Mouse (Mus musculus) intestine, embryonic 14.5 days (tissue): ENCODE data around the gene Pou2f1. TPM values are rescaled to one million over a fixed set of nuclear protein-coding genes. Genes with fewer than 3 reads are reported as not detected.
A peak's percentile ranks its signal among the peaks of the same experiment; 100 is the strongest.

ENCODE experiments used
- ATAC-seq: fragments of 200-750 bp; cut with Nextera tagmentation; replicated peaks from 2 replicates; pipeline ENCODE4 v1.8.0; 2017; ENCODE audit warnings: low read depth, moderate number of reproducible peaks, moderate TSS enrichment, moderate library complexity; ENCODE audit not compliant: low FRiP score, low TSS enrichment
- DNase-seq: peaks from one replicate; pipeline ENCODE4 v3.0.0-alpha.2; 2018; ENCODE audit warnings: low spot score
- H3K27ac ChIP-seq: fragments of 300-500 bp; sonication (generic); 2 replicates; pipeline ENCODE4 v1.5.1; 2014; ENCODE audit warnings: low read depth, mild to moderate bottlenecking, control low read depth
- H3K27me3 ChIP-seq: fragments of 300-500 bp; sonication (generic); replicated peaks from 2 replicates; pipeline ENCODE4 v1.6.1; 2014; ENCODE audit warnings: low read length, control low read depth; ENCODE audit not compliant: control insufficient read depth, insufficient read depth
- H3K36me3 ChIP-seq: fragments of 300-500 bp; sonication (generic); 2 replicates; pipeline ENCODE4 v1.6.1; 2014; ENCODE audit warnings: low read length, control low read depth; ENCODE audit not compliant: control insufficient read depth, insufficient read depth
- H3K4me1 ChIP-seq: fragments of 300-500 bp; sonication (generic); replicated peaks from 2 replicates; pipeline ENCODE4 v1.6.1; 2014; ENCODE audit warnings: low read length, control low read depth, mixed read lengths; ENCODE audit not compliant: control insufficient read depth, insufficient read depth
- H3K4me2 ChIP-seq: fragments of 300-500 bp; sonication (generic); 2 replicates; pipeline ENCODE4 v1.6.1; 2014; ENCODE audit warnings: low read length
- H3K4me3 ChIP-seq: fragments of 300-500 bp; sonication (generic); 2 replicates; pipeline ENCODE4 v1.5.1; 2014; ENCODE audit warnings: low read depth, low read length, control low read depth, mixed read lengths
- H3K9ac ChIP-seq: fragments of 300-500 bp; sonication (generic); 2 replicates; pipeline ENCODE4 v1.6.1; 2014; ENCODE audit warnings: mild to moderate bottlenecking, low read length
- H3K9me3 ChIP-seq: fragments of 300-500 bp; sonication (generic); 2 replicates; pipeline ENCODE4 v1.6.1; 2016; ENCODE audit warnings: low read length, control low read depth; ENCODE audit not compliant: control insufficient read depth
- WGBS: fragments of 180-500 bp; shearing (Covaris S2); extraction: QIAGEN DNeasy Blood & Tissue Kit; methylation state at CpG from one replicate; pipeline ENCODE4 v1.1.7; 2014; 5-methylcytosine and 5-hydroxymethylcytosine counted together
- polyA plus RNA-seq: library from polyadenylated mRNA; unstranded; fragments of >200 nt; fragmentation: Nextera tagmentation; extraction: Ambion mirVana; gene quantifications from 2 replicates; pipeline ENCODE4 v1.2.1, GENCODE M21; 2014

The Pou2f1 gene
- polyA plus RNA-seq, 1 experiment from 2014 or later, result 20.1 TPM

DNA sequence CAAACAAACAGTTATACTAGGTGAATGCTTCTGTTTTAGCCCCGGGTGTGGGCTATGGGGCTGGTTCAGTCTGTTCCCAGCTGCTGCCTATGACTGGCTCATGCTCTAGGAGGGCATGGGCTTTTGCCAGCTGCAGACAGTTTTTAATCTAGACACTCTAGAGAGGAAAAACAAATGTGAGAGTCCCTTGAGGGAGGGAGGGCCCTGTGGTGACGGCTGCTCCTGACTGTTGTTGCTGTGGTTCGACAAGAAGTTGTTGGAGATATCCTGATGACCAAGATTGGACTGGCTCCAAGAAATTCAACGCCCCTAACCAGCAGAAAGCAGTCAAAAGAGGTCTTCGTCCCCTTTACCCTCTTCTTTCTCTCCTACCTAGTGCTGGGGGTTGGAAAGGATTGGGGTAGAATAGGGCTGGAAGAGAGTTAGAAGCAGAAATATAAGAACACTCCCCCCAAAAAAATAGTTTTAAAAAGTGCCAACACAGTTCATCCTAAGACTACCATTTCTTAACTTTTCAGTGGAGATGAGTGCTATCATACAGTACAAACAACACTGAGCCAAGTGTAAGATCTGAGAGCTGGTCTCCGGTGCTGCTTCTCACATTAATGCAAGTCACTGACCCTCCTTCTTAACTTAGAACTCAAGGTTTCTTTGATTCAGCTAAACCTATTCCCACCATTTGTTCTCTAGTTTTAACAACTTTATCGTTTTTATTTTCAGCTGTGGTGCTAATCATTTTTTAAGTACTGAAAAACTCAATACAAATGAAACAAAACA lies 25.6 kb downstream of the Pou2f1 start:
- Histone ChIP-seq H3K27me3 (no peaks in the 10 kb centered on the region), H3K36me3 (no peaks in the 10 kb centered on the region), H3K4me2 (no peak overlapping the region), H3K4me3 (no peak overlapping the region), H3K9ac (no peak overlapping the region), H3K9me3 (no peaks in the 10 kb centered on the region), H3K4me1 (no peaks in the 10 kb centered on the region), H3K27ac (no peak overlapping the region)
- DNase-seq (no peak), ATAC-seq (no peak)
- WGBS, result 67% methylated on average over 7 of the region's 7 CpGs

DNA sequence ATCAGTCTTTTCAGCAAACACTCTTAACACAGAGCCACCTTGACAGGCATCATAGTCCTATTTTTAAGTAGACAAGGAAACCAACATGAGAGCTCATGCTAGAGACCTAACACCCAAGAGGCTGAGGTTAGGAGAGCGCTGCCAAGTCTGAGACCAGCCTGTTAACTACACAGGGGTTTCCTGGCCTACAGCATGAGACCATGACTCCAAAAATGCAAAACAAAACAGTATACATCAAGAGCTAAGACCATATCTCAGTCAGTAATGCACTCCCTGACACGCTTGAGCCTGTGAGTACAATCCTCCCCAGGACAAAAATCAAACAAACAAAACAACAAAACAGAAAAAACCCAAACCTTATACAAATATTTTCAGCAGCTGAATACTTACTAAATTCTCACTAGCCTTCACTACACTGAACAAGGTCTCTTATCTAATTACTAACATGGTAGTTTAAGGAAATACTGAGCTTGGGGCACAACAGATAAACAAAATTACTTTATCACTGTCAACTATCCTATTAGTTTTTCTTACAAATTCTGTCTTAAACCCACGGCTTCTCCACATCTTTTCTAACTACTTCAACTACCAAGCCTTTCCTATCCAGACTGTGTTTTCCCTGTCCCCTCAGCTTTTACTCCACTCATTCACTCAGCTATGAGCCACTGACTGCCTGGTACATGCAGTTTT lies 33.3 kb downstream of the Pou2f1 start:
- no peak overlapping the region for H3K4me3 ChIP-seq
- DNase-seq (no peak), ATAC-seq (no peak)
- WGBS, result 93% methylated on average over 3 of the region's 3 CpGs
- no peaks in the 10 kb centered on the region for H3K9me3 ChIP-seq
- no peaks in the 10 kb centered on the region for H3K4me1 ChIP-seq
- H3K27ac ChIP-seq, result no peak overlapping the region
- H3K4me2 ChIP-seq, result no peak overlapping the region
- no peaks in the 10 kb centered on the region for H3K27me3 ChIP-seq
- 0 out of 2 replicates have a peak, but pooled peaks cover 5% of the 10 kb centered on the region for H3K36me3 ChIP-seq
- H3K9ac ChIP-seq, result no peak overlapping the region

DNA sequence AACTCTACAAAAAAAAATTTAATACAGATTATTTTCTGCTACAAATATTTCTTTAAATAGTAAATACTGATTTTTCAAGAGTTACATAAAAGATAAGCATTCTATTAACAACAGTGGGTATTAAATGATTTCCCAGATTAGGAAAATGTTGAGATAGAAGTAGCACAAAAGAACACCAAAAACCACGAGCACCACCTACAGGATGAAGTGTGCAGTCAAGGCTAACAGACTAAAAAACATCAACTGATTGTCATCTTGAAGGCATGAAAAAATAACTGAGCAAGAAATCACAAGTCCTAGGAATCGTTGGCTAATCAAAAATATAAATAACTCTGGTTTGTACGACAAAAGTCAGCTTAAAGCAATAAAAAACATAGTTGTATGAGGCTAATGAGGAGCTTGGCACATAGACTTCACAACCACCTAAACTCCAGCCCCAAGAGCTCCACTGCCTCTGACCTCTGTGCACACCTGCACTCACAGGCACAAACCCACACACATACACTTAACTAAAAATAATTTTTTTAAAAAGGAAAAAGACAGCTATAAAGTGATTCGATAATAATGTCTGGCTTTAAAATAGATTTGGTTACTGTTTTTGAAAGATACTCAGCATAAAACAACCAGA lies 35.3 kb downstream of the Pou2f1 start:
- H3K4me2 ChIP-seq, result no peak overlapping the region
- H3K4me1 ChIP-seq, result 0 out of 2 replicates have a peak, but pooled peaks cover 2% of the 10 kb centered on the region
- DNase-seq (peak; percentile 55), ATAC-seq (no peak)
- H3K36me3 ChIP-seq, result 0 out of 2 replicates have a peak, but pooled peaks cover 5% of the 10 kb centered on the region
- WGBS, result 56% methylated on average over 4 of the region's 4 CpGs
- no peak overlapping the region for H3K27ac ChIP-seq
- H3K9ac ChIP-seq, result no peak overlapping the region
- no peak overlapping the region for H3K4me3 ChIP-seq
- H3K27me3 ChIP-seq, result no peaks in the 10 kb centered on the region
- no peaks in the 10 kb centered on the region for H3K9me3 ChIP-seq

DNA sequence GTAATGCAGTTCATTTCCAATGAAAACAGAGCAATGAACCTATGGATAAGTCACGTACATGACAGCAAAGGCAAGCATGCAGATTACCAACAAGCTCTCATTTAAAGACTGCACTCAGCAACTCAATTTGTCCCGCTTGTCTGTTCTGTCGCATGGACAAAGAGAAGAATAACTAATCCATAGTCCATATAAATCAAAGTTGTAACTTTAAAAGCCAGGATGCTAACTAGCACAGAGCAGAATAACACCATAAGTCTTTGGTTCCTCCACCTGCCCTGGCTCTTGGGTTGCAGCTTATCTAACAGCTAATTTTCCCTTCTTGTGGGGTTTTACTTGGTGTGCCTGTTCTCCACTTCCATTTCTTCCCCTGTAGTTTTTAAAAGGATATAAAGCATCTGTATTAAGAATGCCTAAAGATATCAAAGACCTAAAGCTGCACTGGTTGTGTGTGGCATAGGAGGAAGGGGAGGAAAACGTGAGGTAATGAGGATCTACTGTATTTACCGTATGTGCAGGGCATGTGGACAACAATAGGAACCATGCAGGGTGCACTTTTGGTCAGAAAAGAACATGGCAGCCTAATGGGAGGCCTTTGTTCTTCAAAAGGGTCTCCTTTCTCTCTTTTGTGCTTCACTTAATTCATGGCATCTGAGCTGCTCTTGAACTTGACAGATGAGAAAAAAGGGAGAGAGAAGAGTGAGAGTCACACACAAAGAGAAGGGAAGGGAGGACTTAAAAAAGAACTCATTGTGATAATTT lies 36.1 kb downstream of the Pou2f1 start:
- Histone ChIP-seq H3K27ac (no peak overlapping the region), H3K9ac (no peak overlapping the region), H3K9me3 (no peaks in the 10 kb centered on the region), H3K4me2 (no peak overlapping the region), H3K36me3 (0 out of 2 replicates have a peak, but pooled peaks cover 5% of the 10 kb centered on the region), H3K4me1 (0 out of 2 replicates have a peak, but pooled peaks cover 3% of the 10 kb centered on the region), H3K27me3 (no peaks in the 10 kb centered on the region), H3K4me3 (no peak overlapping the region)
- WGBS, result 89% methylated on average over 5 of the region's 5 CpGs
- DNase-seq (no peak), ATAC-seq (no peak)

DNA sequence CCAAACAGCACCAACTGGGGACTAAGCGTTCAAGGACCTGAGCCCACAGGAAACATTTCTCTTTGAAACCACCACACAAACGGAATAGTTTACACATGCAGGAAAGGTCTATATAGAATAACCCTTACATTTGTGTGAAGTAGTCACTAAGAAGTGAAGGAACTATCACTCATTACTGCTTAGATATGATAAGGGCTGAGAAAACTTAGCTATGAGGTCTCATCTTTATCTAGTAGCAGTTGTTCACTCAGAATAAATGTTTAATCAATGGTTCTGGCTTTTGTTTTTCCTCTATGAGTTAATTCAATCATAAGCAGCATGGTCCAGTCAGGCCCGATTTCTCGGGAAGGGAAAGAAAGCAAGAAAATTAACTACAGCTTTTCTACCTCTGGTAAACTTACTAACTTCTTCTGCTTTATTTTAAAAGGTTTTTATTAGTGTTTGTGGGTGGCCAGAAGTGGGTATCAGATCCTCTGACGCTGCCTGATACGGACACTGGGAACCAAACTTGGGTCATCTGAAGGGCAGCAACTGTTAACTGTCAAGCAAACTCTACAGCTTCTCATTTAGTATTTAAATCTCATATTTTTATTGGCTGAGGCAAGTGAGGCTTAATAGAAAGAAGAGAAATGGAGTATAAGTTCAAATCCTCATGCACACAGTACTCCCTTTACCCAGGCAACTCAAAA lies 40.7 kb downstream of the Pou2f1 start:
- Histone ChIP-seq H3K4me3 (no peak overlapping the region), H3K27ac (no peak overlapping the region), H3K4me2 (no peak overlapping the region), H3K27me3 (no peaks in the 10 kb centered on the region), H3K4me1 (0 out of 2 replicates have a peak, but pooled peaks cover 3% of the 10 kb centered on the region), H3K9ac (no peak overlapping the region), H3K36me3 (no peaks in the 10 kb centered on the region), H3K9me3 (no peaks in the 10 kb centered on the region)
- ATAC-seq (no peak), DNase-seq (no peak)
- WGBS, result 46% methylated on average over 6 of the region's 6 CpGs

DNA sequence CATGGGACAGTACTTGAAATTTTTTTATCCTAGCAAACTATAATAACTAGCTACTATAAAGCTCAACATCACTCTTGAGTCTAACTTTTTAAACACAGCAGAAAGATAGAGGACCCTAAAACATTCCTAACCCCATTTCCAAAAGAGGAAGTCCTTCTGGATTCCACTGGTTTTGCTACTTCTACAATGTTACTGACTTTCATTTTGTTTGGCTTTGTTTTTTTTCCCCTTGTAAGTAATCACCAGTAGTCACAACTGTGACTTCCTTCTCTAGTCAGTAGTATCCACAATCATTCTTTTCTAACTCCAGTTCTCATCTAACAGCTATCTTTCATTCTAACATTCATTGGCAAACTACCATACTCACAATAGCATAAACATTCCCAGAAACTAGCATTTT lies 44.3 kb downstream of the Pou2f1 start:
- H3K27me3 ChIP-seq, result no peaks in the 10 kb centered on the region
- no peak overlapping the region for H3K4me2 ChIP-seq
- no peaks in the 10 kb centered on the region for H3K36me3 ChIP-seq
- H3K4me1 ChIP-seq, result 0 out of 2 replicates have a peak, but pooled peaks cover 3% of the 10 kb centered on the region
- H3K27ac ChIP-seq, result no peak overlapping the region
- H3K9me3 ChIP-seq, result no peaks in the 10 kb centered on the region
- H3K4me3 ChIP-seq, result no peak overlapping the region
- ATAC-seq, result no peak
- DNase-seq, result no peak
- no peak overlapping the region for H3K9ac ChIP-seq

DNA sequence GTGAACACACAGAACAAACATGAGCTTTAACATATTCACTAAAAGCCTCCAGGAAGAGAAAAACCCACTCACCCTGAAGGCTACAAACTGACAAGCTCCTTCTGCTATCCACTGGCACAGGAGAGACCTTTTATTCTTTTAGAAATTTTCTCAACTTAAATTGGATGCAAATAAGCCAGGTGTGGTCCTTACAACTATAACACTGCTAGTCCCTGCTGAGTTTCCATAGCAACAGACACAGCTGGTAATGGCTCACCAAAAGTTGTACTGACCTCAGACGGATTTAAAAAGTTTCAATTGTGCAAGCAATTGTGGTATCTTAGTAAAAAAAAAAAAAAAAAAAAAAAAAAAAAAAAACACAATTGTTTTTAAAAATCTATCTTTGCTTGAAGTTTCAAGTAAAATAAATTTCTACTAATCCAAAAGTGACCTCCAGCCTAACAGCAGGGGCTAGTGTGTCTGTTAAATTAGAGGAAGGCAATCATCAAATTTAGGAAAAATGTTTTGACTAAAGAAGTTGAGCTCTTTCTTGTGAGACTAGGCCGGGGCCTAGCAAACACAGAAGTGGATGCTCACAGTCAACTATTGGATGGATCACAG lies 54.2 kb downstream of the Pou2f1 start:
- Histone ChIP-seq H3K27me3 (no peaks in the 10 kb centered on the region), H3K9ac (no peak overlapping the region), H3K9me3 (no peaks in the 10 kb centered on the region), H3K27ac (no peak overlapping the region), H3K4me3 (no peak overlapping the region), H3K4me2 (no peak overlapping the region), H3K4me1 (no peaks in the 10 kb centered on the region), H3K36me3 (no peaks in the 10 kb centered on the region)
- 78% methylated on average over 2 of the region's 2 CpGs for WGBS
- DNase-seq, result no peak
- no peak for ATAC-seq
